Mouse (Mus musculus): ENCODE results near the gene Atp5mpl.
"Not testable (repeated sequence)": the region's sequence is repeated elsewhere in the genome, so short reads cannot be mapped to it uniquely, and the experiment has no call there.

The Atp5mpl gene

DNA sequence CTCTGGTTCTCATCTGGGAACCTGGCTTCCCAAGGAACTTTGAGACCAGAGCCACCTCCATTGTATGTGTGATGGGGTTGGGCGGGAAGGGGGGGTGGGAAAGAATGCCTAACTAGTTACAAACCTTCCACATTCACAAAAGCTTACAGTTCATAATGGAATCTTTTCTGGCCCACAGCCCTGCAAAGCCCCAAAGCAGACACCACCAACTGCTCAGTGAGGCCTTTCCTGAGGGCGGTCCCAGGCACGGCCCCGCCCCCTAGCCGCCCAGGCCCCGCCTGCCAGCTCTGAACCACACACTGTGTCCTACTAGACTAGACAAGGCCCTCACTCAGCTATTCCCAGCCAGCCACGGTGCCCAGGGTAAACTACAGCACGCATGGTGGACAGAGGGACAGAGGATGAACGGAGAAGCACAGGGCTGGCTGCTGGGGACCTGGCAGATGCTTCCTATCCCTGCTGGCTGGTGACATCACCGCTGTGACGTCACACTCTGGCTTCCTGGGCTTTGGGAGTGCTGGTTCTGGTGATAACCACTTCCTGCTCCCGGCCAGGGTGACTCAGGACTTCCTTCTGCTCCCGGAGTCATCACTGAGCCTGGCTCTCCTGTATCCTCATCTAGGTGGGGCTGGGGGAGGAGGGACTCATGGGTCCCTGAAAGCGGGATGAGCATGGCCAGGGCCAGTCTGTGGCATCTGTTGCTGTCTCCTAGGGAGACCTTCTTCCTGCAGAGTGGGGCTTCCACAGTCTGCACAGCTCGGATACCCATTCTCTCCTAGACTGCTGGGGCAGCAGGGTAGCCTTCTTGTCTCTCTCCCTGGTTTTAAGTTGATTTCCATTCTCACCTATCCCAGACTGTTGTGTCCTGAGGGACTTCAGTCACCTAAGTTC, 20.8 kb downstream of the Atp5mpl start:
- not testable (repeated sequence) for DNase-seq

DNA sequence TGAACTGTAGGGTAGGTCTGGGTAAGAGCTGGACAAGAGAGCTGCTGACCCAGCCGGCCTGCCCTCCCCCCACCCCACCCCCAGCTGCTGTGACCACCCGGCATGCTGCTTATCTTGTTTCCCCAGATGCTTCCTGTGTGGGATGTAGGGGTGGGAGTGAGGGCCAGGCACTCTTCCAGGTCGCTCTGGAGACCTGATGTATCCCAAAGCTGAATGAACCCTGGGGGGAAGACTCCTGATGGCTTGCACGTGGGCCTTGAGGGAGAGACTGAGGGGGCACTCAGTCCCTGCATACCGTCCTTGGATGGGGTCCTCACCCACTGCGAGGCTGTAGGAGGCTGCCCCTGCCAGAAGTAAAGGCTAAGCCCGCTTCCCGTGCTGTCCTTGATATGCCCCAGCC, 21.7 kb downstream of the Atp5mpl start:
- DNase-seq = no peak

DNA sequence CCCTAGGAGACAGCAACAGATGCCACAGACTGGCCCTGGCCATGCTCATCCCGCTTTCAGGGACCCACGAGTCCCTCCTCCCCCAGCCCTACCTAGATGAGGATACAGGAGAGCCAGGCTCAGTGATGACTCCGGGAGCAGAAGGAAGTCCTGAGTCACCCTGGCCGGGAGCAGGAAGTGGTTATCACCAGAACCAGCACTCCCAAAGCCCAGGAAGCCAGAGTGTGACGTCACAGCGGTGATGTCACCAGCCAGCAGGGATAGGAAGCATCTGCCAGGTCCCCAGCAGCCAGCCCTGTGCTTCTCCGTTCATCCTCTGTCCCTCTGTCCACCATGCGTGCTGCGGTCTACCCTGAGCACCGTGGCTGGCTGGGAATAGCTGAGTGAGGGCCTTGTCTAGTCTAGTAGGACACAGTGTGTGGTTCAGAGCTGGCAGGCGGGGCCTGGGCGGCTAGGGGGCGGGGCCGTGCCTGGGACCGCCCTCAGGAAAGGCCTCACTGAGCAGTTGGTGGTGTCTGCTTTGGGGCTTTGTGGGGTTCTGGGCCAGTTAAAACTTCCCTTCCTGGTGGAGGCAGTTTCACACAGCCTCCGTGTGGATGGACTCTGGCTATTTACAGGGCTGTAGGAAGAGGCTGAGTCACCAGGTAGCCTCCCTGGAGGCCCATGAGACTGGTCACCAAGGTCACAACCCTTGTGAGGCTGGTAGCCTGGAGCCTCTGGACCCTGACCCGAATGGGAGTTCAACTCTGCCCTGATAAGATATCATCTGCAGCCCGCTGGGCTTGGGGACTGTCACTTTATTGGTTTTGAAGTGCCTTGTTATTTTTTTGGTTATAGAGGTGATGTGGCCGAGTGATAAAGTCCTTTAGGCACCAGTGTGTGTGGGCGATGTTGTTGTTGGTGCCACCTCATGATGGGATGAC, 22.5 kb downstream of the Atp5mpl start:
- not testable (repeated sequence) for DNase-seq

DNA sequence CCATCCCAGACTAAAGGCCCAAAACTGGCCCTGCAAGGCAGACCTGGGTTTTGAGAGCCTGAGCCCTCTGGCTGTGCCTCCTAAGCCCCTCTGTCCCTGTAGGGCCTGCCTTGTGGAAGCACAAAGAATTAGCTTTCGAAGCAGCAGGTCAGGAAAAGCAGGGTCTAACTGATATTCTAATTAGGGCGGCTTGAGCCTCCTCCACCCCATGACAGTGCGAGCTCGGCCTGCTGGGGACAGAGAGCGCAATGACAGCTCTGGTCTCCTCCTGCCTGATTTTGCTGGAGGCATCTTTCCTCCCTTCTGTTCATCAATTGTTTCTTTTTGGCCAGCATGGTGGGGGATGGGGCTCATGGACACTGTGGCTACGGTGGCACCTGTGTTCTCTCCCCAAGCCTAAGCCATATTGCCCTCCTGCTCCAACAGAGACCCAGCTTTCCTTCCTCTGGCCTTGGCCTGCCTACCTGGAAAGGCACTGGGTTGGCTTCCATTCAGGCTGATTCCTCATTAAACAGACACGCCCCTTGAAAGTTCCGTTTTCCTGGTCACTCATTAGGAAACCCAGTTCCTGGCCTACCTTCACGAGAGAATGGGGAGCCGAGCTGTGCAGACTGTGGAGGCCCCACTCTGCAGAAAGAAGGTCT, 23.2 kb downstream of the Atp5mpl start:
- no peak for DNase-seq

DNA sequence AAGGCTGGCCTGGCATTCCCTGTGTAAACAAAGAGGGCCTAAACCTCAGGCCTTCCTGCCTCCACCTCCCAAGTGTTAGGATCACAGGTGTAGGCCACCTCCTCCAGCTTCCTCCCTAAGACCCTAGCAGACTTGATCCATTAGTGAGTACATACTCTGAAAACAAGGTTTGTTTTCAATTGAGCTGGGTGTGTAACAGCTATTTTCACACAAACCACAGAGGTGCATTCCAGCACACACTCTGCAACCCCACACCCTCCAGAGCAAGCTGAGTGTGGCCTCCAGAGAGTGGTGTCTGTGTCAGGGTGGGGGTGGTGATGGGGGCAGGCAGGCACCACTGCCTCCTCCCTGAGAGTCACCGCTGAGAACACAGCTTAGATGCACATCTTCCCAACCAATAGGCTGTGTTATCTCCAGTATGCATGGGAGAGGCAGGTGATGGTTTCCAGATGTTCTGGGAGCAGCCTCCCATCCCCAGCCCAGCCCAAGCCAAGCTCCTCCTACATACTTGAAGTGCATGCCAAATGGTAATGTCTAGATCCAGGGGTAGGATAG, 28.1 kb downstream of the Atp5mpl start:
- DNase-seq = no peak

DNA sequence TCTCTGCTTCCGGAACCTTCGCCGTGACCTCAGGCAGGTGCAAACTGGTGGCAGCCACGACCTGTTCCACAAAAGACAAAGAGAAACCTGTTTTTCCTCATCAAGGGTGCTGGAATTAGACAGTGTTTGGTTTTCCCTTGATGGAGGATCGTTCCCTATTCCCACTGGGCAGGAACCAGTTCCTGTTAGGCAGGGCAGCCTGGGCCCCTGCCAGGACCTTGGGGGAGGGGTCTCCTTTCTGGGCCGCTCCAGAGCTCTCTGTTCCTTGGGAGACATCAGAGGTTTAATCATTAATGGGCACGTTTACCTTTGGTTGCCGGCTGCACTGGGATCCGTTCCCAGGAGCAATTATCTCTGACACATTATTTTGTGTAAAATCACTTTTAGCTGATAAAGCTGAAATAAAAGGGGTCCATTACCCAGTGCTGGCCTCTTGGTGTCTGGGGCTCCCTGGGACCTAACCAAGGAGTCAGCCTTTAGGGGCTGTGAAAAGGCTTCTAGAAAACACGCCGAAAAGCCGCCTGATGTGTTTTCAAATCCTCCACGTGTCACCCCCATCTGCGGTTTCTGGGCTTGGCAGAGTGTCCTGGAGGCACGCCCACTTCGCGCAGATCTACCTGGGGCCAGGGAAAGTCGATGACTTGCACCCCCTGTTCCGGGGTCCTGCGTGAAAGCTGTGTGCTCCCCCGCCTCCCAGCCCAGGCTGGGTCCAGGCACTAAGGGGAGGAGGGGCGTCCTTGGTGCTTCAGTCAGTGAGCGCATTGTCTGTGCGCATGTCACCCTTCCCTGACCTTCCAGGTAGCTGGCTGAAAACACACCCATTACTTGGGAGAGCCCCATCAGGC, 29.8 kb downstream of the Atp5mpl start:
- DNase-seq = no peak

DNA sequence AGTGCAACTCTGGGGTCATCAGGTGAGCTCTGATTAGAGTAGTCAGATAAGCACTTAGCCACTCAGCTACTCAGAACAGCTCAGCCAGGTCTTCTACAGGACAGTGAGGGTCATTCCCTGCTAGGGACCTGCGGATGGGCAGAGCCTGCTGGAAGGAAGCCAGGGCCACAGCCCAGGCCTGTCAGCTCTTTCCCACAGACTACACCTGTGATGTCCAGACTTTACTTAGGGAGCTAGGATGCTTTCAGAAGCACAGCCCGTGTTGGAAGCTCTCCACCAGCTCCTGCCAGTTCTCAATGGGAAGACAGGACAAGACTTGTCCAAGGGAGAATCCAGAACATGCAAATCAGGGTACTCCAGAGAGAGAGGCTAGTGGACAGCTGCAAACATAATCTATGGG, 32.8 kb downstream of the Atp5mpl start:
- no peak for DNase-seq

DNA sequence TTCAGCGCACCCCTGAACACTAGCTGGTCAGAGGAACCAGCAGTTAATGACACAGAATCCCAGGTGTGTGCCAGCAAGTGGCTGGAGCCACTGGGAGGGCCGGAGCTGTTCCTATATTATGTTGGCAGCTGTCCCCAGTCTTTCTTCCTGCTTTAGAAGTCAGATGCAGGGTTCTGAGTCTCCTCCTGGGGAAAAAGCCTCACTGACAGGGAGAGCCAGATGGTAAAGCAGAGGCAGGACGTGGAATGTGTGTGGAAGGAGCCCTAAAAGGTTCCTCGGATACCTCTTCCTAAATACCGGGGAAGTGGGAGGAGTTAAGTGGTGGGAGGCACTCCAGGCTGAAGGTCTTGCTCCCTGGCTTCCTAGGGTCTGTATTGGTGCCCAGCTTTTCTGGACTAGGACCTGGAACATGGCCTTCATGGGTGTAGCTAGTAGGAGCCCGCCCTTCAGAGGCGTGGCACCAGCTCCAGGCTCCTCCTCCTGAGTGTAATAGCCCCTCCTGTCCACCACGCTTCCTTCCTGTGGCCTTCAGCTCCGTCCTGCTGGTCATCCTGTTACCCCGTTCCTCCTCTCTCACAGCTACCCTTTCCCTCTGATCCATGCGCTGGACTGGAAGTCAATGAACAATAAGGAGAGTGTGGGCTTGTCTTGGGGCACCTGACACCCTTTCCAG, 33.6 kb downstream of the Atp5mpl start:
- DNase-seq = no peak

DNA sequence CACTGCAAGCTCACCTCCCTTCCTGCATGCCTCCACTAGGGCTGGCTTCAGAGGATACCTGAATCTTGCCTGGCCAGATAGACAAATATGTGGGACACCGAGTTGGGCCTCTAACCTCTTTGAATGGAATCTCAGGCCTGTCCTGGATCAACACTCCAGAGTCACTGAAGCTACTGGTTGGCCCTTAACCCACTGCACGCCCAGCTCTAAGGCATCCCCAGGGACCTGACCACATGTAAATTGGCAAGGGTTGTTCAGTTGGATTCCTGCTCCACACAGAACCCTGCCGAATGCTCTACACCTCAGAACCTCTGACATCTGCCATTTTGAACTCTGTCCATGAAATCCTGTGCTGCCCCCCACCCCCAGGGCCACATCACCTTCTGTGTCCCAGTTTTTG, 34.3 kb downstream of the Atp5mpl start:
- no peak for DNase-seq

DNA sequence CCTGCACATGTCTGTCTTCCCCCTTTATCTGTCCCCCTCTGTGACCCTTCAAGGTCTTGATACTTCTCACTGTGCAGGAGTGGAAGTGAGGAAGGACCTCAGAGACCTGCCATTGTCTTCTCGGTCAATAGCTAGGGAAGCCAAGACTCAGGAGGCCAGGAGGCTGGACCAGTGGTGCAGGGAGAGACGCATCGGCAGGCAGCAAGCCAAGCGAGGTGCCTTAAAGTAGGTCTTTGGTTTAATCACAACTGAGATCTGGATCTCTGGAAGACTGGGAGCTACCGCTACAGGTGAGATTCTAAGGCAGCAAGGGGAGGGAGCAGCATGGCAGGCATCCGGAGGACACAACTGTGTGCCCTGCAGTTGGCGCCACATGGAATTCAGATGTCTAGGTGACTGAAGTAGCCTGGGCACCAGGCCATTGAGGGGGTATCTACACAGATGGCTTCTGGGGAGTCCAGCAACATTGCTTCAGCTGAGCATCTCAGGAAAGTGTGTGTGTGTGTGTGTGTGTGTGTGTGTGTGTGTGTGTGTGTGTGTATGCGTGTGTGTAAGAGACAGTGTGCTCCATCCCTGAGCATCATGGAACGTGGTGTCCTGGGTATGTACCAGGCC, 35.3 kb downstream of the Atp5mpl start:
- DNase-seq = no peak

DNA sequence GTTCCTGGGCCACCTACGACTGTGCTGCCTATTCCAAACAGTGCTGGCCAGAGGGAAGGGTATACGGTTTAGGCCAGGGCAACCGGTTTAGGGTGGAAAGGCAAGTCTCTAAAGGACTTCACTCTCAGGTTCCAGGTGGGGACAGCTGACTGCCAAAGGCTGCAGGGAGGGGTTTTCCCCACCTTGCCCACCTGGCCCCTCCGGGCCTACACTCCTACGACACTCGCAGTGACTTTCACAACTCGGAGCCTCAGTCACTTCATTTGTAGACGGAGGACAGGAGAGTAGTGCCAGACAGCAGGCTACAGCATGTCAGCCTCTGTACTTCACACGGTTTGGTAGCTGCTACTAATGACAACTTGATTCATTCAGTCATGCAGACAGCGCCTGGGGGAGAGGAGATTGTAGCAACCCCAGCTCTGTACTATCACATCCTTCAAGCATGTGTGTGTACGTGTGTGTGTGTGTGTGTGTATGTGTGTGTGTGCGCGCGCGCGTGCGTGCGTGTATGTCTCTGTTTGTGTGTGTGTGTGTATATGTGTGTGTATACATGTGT, 38.3 kb downstream of the Atp5mpl start:
- no peak for DNase-seq

DNA sequence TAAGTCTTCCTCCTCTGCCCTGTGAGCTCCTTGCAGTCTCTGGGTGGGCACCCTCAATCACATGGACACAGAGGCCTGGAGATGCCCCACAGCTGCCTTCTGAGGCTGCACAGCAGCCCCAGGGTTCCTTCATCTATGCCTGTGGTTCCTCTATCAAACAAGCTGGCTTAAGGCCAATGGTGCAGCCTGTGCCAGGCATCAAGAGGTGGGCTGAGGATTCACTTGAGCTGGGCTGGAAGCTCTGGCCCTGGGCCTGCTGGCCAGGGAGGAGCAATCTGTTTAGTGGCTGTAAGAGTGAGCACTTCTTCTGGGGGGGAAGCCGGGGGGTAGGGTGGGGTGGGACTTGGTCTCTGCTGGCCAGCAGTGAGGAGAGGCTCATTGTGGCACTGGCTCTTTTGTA, 39.4 kb downstream of the Atp5mpl start:
- DNase-seq = no peak

DNA sequence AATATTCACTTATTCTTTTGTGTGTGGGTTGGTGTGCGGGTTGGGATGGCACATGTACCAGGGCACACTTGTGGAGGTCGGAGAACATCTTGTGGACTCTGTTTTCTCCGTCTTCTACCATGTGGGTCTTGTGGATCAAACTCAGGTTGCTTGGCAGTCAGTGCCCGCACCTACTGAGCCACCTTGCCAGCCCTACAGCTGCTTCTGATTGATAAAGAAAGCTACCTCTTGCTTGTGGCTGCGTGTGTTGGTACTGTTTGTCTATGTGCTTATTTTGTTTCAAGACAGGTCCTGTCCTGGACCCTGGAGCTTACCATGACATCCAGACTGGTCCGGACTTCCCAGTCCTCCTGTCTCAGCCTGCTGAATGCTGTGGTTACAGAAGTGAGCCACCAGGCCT, 43.7 kb downstream of the Atp5mpl start:
- DNase-seq = no peak

DNA sequence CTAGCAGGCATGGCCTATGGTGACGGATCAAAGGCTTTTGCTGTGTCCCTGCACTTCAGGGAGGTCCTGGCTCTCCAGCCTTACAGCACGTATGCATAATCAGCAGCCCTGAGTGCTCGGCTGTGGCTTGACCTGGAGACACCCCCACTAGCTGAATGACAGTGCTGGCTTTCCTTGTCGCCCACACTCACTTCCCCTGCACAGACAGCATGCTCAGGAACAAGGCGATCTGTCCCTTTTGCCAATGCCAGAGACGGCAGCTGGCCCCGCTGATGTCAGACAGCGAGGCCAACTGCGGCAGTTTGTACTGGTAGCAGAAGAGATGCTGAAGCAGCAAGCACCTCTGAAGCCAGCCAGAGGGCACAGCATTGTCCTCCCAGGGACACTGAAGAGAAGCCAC, 46.7 kb downstream of the Atp5mpl start:
- DNase-seq = no peak

DNA sequence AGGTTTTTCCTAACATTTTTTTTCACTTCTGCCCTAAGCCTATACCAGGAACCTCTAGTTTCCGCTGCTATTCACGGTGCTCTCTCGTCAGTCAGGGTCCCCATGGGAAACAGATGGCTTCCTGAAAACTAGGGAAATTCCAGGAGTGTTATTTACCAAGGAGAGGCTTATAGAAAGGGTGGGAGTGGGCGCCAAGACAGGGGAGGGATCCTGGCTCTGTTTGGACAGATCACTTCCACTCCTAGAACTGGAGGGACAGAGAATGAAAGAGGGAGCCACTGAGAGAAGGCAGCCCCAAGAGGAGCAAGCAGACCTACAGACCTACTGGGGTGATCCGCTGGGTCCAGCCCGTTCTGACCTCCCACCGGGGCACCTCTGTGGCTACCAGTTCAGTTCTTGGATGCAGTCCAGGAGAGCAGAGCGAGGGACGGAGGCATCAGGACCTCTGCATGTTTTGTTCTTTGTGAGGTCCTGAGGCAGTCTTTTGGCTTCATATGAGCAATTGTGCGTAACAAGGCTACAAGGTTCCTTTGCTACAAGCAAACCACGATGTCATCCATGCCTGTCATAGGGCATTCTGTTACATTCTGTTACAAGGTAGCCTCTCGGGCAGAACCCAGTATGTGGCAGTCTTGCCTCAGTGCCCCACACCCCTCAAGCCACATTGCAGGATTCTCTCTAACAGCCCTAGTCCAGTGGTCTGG, 50.1 kb downstream of the Atp5mpl start:
- no peak for DNase-seq

DNA sequence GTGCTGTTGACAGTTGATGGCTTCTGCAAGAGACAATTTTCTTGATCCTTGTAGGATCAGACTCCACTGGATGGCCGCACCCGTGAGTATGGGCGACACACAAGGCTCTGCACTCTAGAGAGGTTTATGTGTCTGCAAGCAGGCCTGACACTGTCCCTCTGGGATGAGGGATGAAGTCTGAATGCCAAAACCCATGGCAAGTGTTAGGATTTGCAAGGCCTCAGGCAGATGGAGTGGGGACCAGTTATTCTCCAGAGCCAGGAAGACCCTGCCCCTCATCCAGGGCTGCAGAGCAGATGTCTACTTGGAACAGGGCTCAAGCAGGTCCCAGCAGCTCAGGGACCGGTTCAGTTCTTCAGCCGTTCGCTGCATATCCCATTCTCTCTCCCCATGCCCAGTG, 51.0 kb downstream of the Atp5mpl start:
- no peak for DNase-seq

DNA sequence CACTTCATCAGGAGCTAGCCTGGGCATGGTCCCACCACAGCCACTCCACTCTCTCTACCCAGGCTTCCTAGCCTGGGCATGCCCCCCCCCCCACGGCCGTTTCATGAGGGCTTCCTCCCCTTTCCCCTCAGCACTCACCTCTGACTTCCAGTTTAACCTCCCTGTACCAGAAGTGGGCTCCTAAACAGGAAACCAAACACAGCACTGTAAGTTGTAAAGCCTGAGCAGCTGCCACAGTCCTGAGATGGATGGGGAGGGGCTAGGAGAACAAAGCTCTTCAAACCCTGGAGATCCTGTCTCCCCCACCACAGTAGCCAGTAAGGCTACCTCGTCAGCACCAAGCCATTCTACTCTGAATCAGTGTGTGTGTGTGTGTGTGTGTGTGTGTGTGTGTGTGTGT, 52.7 kb downstream of the Atp5mpl start:
- DNase-seq = no peak

DNA sequence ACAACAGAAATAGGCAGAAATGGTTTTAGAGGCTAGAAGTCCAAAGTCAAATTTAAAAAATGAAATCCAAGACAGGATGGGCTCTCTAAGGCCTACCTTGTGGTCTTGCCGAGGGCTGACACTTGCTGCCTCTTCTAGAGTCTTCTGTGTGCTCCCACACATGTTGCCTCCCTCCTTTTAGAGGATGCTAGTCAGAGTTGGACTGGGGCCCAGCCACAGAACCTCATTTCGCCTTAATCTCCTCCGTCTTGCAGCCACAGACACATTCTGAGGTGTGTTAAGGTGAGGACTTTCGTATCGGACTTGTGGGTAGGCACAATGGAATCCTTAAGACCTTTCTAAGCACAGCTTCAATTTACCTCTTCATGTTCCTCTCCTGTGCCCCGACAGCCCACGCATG, 54.0 kb downstream of the Atp5mpl start:
- no peak for DNase-seq

DNA sequence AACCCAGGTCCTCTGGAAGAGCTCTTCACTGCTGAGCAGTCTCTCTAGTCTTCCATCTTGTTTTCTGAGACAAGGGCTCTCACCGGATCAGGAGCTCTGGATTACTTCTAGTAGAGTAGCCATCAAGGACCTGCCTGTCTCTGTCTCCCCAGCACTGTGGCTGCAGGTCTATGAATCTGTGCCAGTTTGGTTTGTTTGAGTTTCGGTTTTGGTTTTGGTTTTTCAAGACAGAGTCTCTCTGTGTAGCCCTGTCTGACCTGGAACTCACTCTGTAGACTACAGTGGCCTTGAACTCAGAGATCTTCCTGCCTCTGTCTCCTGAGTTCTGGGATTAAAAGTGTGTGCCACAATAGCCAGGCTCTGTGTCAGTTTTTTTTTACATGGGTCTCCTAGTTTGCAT, 55.0 kb downstream of the Atp5mpl start:
- no peak for DNase-seq

Measured in right cerebral cortex, postnatal 25 days (tissue).